Mouse (Mus musculus): ENCODE measurements around the gene Sema4g.

- TF ChIP-seq POLR2A (IDR thresholded peaks at IDR 0.05; ENCODE audit: insufficient read depth, low read depth, low read length) (no peak), CTCF (IDR thresholded peaks at IDR 0.05; ENCODE audit: insufficient read depth, low read depth, low read length) (no peak)
Observed at GRCm38 (mm10) chr19:44985159-44985988, 3.5 kb upstream of the Sema4g start.
